Mouse (Mus musculus) intestine, embryonic 15.5 days (tissue): Measurements from ENCODE around the gene Vmn1r43. TPM values are rescaled to one million over a fixed set of nuclear protein-coding genes. Genes with fewer than 3 reads are reported as not detected.
"Not testable (repeated sequence)": the region's sequence is repeated elsewhere in the genome, so short reads cannot be mapped to it uniquely, and the experiment has no call there.

Source experiments
- ATAC-seq: fragments of 200-750 bp; cut with Nextera tagmentation; 2 replicates; pipeline ENCODE4 v1.8.0; 2017; ENCODE audit warnings: moderate TSS enrichment, moderate library complexity
- H3K27ac ChIP-seq: fragments of 300-500 bp; sonication (generic); 2 replicates; pipeline ENCODE4 v1.5.1; 2015; ENCODE audit warnings: mild to moderate bottlenecking, inconsistent platforms
- H3K27me3 ChIP-seq: fragments of 300-500 bp; sonication (generic); replicated peaks from 2 replicates; pipeline ENCODE4 v1.6.1; 2015; ENCODE audit warnings: inconsistent platforms
- H3K36me3 ChIP-seq: fragments of 300-500 bp; sonication (generic); 2 replicates; pipeline ENCODE4 v1.6.1; 2015; ENCODE audit warnings: inconsistent platforms
- H3K4me1 ChIP-seq: fragments of 300-500 bp; sonication (generic); replicated peaks from 2 replicates; pipeline ENCODE4 v1.6.1; 2015; ENCODE audit warnings: inconsistent platforms
- H3K4me2 ChIP-seq: fragments of 300-500 bp; sonication (generic); replicated peaks from 2 replicates; pipeline ENCODE4 v1.6.1; 2015; ENCODE audit warnings: mild to moderate bottlenecking, inconsistent platforms
- H3K4me3 ChIP-seq: fragments of 300-500 bp; sonication (generic); replicated peaks from 2 replicates; pipeline ENCODE4 v1.5.1; 2015; ENCODE audit warnings: inconsistent platforms
- H3K9ac ChIP-seq: fragments of 300-500 bp; sonication (generic); 2 replicates; pipeline ENCODE4 v1.6.1; 2015; ENCODE audit warnings: inconsistent platforms
- H3K9me3 ChIP-seq: fragments of 300-500 bp; sonication (generic); 2 replicates; pipeline ENCODE4 v1.6.1; 2016; ENCODE audit warnings: inconsistent platforms
- WGBS: fragments of 180-500 bp; shearing (Covaris S2); methylation state at CpG from one replicate; pipeline ENCODE4 v1.1.7; 2015; 5-methylcytosine and 5-hydroxymethylcytosine counted together
- polyA plus RNA-seq: library from polyadenylated mRNA; unstranded; fragments of >200 nt; fragmentation: Nextera tagmentation; extraction: Ambion mirVana; gene quantifications from 2 replicates; pipeline ENCODE4 v1.2.1, GENCODE M21; 2015

Gene Vmn1r43
- not detected in 2 replicates for polyA plus RNA-seq

DNA sequence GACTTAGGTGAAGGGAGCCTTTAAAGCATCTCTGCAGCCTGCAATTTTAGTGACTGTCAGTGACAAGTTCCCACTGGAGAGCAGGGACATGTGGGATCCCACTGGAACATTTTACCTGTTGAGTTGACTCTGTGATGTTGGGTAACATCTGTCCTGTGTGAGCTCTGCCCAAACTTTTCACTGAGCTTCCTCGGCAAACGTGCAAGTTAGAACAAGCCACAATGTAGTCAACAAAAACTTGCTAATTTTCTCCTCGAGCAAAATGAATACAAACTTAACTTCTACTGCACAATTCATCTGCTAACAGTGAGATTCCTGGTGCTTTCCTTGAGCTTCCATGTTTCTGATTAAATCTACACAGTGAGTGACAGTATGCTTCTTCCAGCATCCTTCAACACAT lies at the start of gene Vmn1r43, which contains the start of gene Vmn1r42:
Gene Vmn1r43, minus strand, starts transcription at position 101 of the 400 bp plus-strand sequence.
Gene Vmn1r42, minus strand, starts transcription at position 101 of the 400 bp plus-strand sequence.
- H3K9me3 ChIP-seq, H3K9ac ChIP-seq, ATAC-seq, H3K36me3 ChIP-seq, H3K4me3 ChIP-seq, H3K27me3 ChIP-seq, H3K27ac ChIP-seq, H3K4me2 ChIP-seq, H3K4me1 ChIP-seq: not testable (repeated sequence)
- WGBS, result 79% methylated on average over 3 of the region's 3 CpGs

DNA sequence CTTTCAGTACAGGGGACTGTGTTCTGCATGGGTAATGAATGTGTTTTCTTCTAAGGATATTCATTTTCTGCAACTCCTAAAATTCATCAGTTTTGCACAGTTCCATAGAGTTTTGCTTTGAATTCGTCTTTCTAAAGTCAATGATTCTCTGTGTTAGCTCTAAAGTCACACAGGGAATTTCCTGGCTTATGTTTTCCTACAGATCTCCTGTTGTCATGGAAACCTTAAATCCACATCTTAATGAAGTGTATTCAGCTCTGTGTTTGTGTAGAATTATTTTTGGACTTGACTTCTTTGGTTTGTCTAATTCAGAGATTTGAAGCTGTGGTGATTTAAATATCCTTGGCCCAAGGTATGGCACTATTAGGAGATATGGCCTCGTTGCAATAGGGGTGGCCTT lies 7.6 kb upstream of the Vmn1r43 start:
- no peak overlapping the region for H3K4me3 ChIP-seq
- no peak for ATAC-seq
- no peak overlapping the region for H3K9ac ChIP-seq
- H3K9me3 ChIP-seq, result no peaks in the 10 kb centered on the region
- H3K27ac ChIP-seq, result no peak overlapping the region
- no peak overlapping the region for H3K4me2 ChIP-seq
- 45% methylated on average over 2 of the region's 2 CpGs for WGBS
- no peaks in the 10 kb centered on the region for H3K4me1 ChIP-seq
- H3K27me3 ChIP-seq, result no peaks in the 10 kb centered on the region
- H3K36me3 ChIP-seq, result no peaks in the 10 kb centered on the region

DNA sequence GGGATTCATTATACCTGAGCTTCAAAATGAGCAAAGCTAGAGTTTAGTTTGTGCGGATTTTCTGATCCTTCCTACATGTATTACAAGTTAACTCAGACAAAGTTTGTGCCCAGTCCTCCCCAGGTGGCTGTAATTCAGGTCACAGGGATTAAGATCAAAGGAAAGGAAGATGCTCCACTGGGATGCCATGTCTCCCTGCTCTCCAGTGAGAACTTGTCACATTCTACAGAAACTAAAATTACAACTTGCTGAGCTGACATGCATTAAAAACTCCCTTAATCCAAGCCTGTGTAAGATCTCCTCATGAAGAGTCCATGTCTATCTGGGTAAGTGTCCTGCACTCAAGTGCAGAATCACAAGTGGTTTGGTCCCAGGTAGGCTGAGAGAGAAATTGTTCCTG lies 7.1 kb upstream of the Vmn1r43 start, which contains the start of gene Vmn1r44:
Gene Vmn1r44, plus strand, starts transcription at position 301 of the 400 bp plus-strand sequence.
- H3K4me2 ChIP-seq, result no peak within 1 kb of the TSS
- no peaks in the 10 kb centered on the region for H3K4me1 ChIP-seq
- H3K27ac ChIP-seq, result no peak within 1 kb of the TSS
- no peaks in the 10 kb centered on the region for H3K27me3 ChIP-seq
- no peaks in the 10 kb centered on the region for H3K9me3 ChIP-seq
- 85% methylated on average over 1 of the region's 1 CpGs for WGBS
- H3K9ac ChIP-seq, result no peak within 1 kb of the TSS
- no peak for ATAC-seq
- H3K4me3 ChIP-seq, result no peak within 1 kb of the TSS
- no peaks in the 10 kb centered on the region for H3K36me3 ChIP-seq

DNA sequence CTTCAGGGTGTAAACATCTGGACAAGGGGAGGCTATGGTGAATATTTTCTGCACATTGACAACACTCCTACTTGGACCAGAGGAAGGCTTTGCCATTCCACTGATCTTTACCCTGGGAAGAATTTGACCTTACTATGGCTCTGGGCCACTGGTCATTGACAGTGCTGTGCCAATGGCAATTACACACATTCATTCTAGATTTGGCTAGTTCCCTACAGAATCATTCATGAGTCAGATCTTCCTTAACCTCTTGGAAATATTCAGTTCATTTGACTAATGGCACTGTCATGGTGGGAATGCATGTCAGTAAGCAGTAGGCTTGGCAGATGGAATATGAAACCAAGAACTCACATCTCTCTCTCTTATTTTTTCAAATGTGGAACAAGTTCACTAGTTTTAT lies 4.7 kb upstream of the Vmn1r43 start:
- Histone ChIP-seq H3K36me3 (no peaks in the 10 kb centered on the region), H3K27ac (no peak overlapping the region), H3K9ac (no peak overlapping the region), H3K4me3 (no peak overlapping the region), H3K4me1 (no peaks in the 10 kb centered on the region), H3K4me2 (no peak overlapping the region), H3K27me3 (no peaks in the 10 kb centered on the region), H3K9me3 (no peaks in the 10 kb centered on the region)
- no peak for ATAC-seq

DNA sequence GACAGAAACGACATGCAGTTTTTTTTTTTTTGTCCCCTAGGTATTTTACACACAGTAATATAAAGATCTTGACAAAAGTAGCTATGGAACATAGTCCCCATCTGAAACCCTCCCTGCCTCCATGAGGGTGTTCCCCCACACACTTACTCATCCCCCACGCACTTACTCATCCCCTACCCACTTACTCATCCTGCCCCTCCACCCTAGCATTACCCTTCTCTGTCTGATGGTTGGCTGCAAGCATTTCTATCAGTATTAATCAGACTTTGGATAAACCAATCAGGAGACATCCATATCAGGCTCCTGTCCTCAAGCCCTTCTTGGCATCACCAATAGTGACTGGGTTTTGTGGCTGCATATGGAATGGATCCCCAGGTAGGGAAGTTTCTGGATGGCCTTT lies 750 bp upstream of the Vmn1r43 start:
- no peak overlapping the region for H3K4me2 ChIP-seq
- H3K9me3 ChIP-seq, result no peaks in the 10 kb centered on the region
- no peak for ATAC-seq
- H3K4me1 ChIP-seq, result no peaks in the 10 kb centered on the region
- WGBS, result 74% methylated on average over 2 of the region's 2 CpGs
- H3K4me3 ChIP-seq, result no peak overlapping the region
- H3K27me3 ChIP-seq, result no peaks in the 10 kb centered on the region
- H3K27ac ChIP-seq, result no peak overlapping the region
- H3K36me3 ChIP-seq, result no peaks in the 10 kb centered on the region
- no peak overlapping the region for H3K9ac ChIP-seq

DNA sequence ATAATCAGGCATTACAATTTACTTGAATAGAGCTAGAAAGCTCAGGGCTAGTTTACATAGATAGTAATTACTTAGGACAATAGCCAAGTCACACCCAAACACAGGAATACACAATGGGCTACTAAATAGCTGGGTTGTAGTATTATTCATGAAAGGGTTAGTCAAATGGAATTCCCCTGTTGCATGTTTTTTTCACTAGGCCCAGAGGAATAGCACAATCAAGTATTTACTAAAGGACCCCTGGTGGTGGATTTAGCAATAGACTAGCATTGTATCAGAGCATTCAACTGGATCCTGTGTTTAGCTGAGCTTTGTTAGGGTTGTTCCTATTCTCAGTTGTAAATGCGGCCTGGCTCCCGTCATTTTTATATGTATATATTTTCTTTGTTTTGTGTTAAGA lies 8.2 kb downstream of the Vmn1r43 start:
- H3K9me3 ChIP-seq, result no peaks in the 10 kb centered on the region
- no peak overlapping the region for H3K4me2 ChIP-seq
- no peak overlapping the region for H3K4me3 ChIP-seq
- no peaks in the 10 kb centered on the region for H3K27me3 ChIP-seq
- no peaks in the 10 kb centered on the region for H3K4me1 ChIP-seq
- 98% methylated on average over 2 of the region's 2 CpGs for WGBS
- no peak overlapping the region for H3K27ac ChIP-seq
- H3K36me3 ChIP-seq, result no peaks in the 10 kb centered on the region
- no peak for ATAC-seq
- no peak overlapping the region for H3K9ac ChIP-seq

DNA sequence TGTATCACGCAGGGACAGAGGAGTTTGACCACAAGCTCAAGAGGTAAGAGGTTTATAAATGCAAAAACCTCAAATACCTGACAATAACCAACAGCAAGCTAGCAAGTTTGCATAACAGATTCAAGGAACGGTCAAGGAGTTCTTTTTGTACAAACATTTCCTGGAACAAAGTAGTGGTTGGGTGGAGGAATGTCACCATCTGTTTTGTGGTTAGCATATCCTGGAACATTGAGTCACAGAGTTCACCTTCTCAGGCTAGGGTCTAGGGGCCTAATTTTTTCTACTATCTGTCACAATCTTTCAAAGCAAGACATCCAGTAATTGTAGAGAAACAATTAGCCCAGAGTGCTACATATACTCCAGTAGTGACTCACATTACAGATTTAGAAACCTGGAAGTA lies 8.9 kb downstream of the Vmn1r43 start:
- Histone ChIP-seq H3K9ac (no peak overlapping the region), H3K27ac (no peak overlapping the region), H3K27me3 (no peaks in the 10 kb centered on the region), H3K4me3 (no peak overlapping the region), H3K9me3 (no peaks in the 10 kb centered on the region), H3K4me1 (no peaks in the 10 kb centered on the region), H3K36me3 (no peaks in the 10 kb centered on the region), H3K4me2 (no peak overlapping the region)
- no peak for ATAC-seq
- 81% methylated on average over 2 of the region's 2 CpGs for WGBS

DNA sequence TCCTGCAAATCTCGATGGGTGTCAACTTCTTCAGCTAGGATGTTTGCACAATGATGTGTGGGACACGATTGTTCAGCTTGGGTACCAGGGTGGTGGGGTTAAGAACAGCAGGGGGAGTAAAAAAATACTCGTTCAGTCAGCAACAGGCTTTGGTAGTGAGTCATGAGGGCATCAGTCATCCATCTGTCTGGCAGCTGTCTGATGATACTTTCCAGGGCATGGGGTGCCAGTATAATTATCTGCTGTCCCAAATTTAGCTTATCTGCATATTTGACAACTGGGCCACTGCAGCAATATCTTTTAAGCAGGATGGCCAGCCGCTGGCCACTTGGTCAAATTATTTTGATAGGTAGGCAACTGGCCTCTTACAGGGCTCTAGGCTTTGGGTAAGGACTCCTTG lies 12.4 kb downstream of the Vmn1r43 start:
- no peak overlapping the region for H3K9ac ChIP-seq
- WGBS, result 72% methylated on average over 4 of the region's 4 CpGs
- no peaks in the 10 kb centered on the region for H3K4me1 ChIP-seq
- H3K27ac ChIP-seq, result no peak overlapping the region
- H3K4me3 ChIP-seq, result no peak overlapping the region
- no peak overlapping the region for H3K4me2 ChIP-seq
- H3K36me3 ChIP-seq, result no peaks in the 10 kb centered on the region
- no peaks in the 10 kb centered on the region for H3K27me3 ChIP-seq
- no peaks in the 10 kb centered on the region for H3K9me3 ChIP-seq
- no peak for ATAC-seq

DNA sequence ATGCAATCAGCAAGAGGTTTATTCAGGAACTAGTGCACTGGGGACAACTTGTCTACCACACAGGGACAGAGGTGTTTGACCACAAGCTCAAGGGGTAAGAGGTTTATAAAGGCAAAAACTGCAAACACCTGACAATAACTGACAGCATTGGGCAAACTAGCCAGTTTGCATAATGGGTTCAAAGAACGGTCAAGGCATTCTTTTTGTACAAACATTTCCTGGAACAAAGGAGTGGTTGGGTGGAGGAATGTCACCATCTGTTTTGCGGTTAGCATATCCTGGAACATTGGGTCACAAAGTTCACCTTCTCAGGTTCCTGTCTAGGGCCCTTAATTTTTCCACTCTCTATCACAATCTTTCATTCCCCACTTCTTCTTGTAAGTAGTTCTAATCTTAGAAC lies 16.4 kb downstream of the Vmn1r43 start:
- no peaks in the 10 kb centered on the region for H3K9me3 ChIP-seq
- H3K4me3 ChIP-seq, result no peak overlapping the region
- H3K9ac ChIP-seq, result no peak overlapping the region
- no peaks in the 10 kb centered on the region for H3K27me3 ChIP-seq
- no peaks in the 10 kb centered on the region for H3K4me1 ChIP-seq
- no peak overlapping the region for H3K27ac ChIP-seq
- no peak for ATAC-seq
- WGBS, result 72% methylated on average over 2 of the region's 2 CpGs
- H3K4me2 ChIP-seq, result no peak overlapping the region
- no peaks in the 10 kb centered on the region for H3K36me3 ChIP-seq

DNA sequence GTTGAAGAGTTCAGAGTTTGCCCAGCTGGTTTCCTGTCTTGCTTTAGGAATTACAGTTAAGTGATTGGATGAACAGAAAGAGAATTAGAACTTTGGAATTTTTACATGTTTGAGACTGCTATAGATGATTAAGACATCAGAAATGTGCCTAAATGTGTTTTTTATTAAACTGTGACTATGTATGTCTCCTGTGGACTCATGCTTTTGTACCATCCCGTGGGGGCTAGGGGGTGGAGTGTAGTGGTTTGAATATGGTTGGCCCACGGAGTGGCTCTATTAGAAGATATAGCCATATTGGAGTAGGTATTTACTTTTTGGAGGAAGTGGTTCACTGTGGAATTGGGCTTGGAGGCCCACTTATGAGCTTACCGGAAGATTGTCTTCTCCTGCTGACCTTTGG lies 18.7 kb downstream of the Vmn1r43 start:
- Histone ChIP-seq H3K27me3 (no peaks in the 10 kb centered on the region), H3K4me3 (no peak overlapping the region), H3K4me1 (no peaks in the 10 kb centered on the region), H3K9ac (no peak overlapping the region), H3K27ac (no peak overlapping the region), H3K36me3 (no peaks in the 10 kb centered on the region), H3K4me2 (no peak overlapping the region), H3K9me3 (no peaks in the 10 kb centered on the region)
- WGBS, result 77% methylated on average over 3 of the region's 3 CpGs
- no peak for ATAC-seq

Other genes starting within 250 kb of the Vmn1r43 start
- 8.5 and 8.8 TPM in 2 replicates for gene Txnrd3, start 232.4 kb downstream of the Vmn1r43 start, polyA plus RNA-seq
- not detected in 2 replicates for gene Vmn1r40, start 168.9 kb downstream of the Vmn1r43 start, polyA plus RNA-seq
- gene Vmn1r41, start 135.6 kb downstream of the Vmn1r43 start, polyA plus RNA-seq, result not detected in 2 replicates
- gene Vmn1r42, start within 50 bp of the Vmn1r43 start, polyA plus RNA-seq, result not detected in 2 replicates
- not detected in 2 replicates for gene Vmn1r44, start 7.2 kb upstream of the Vmn1r43 start, polyA plus RNA-seq
- gene Vmn1r45, start 64.2 kb upstream of the Vmn1r43 start, polyA plus RNA-seq, result not detected in 2 replicates
- gene Vmn1r46, start 92.9 kb upstream of the Vmn1r43 start, polyA plus RNA-seq, result not detected in 2 replicates
- not detected in 2 replicates for gene Vmn1r47, start 139.7 kb upstream of the Vmn1r43 start, polyA plus RNA-seq
- not detected in 2 replicates for gene Vmn1r48, start 160.4 kb upstream of the Vmn1r43 start, polyA plus RNA-seq
- not detected in 2 replicates for gene Vmn1r49, start 202.1 kb upstream of the Vmn1r43 start, polyA plus RNA-seq
- not detected in 2 replicates for gene Vmn1r50, start 225.0 kb upstream of the Vmn1r43 start, polyA plus RNA-seq
- gene Vmn1r51, start 246.2 kb upstream of the Vmn1r43 start, polyA plus RNA-seq, result not detected in 2 replicates